Mouse (Mus musculus) lung, postnatal 36 days (tissue): Measurements from ENCODE around the gene Enah.

Experiments
- DNase-seq: peaks from one replicate; pipeline ENCODE4 v3.0.0; 2022; ENCODE audit warnings: mixed read lengths

Enah gene

DNA sequence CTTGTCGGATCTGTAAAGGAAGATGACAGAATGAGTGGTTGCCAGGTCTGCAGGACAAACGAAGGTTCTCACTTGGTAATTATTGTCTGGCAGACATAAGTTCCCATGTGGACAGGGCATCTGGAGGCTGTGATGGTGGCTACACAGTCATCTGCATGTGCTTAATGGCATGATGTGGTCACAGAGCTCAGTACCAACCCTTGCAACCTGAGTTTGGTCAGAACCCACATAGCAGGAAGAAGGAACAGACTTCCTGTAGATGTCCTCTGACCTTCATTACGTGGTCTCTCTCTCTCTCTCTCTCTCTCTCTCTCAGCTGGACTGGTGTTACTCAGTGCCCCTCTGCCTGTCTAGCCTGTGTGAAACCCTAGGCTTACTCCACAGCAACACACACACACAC, 147.2 kb downstream of the Enah start:
- no peak for DNase-seq

DNA sequence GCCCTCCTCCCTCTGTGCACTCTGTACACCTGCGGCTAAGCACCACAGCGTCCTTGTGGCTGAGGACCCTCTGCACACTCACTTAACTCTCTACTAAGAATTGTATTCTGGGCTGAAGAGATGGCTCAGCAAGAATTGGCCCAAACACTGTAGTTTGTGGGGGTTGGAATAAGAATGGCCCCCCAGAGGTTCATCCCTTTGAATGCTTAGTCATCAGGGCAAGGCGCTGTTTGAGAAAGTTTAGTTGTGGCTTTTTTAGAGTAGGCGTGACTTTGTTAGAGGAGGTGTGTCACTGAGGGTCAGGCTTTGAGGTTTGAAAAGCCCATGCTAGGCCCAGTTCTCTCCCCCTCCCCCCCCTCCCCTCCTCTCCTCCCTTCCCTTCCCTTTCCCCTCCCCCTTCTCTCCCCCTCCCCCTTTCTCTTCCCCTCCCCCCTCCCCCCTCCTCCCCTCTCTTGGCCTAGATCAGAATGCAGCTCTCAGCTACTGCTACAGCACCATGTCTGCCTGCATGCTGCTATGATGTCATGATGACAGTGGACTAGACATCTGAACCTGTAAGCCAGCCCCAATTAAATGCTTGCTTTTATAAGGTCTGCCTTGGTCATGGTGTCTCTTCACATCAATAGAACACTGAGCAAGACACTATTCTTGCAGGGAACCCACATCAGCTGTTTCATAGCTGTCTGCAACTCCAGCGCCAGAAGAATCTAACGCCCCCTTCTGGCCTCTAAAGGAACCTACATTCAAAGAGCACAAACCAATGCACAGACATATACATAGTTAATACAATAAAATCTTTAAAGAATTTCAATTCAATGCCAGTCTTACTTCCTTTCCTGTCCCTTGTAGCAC, 153.1 kb downstream of the Enah start:
- DNase-seq = no peak

DNA sequence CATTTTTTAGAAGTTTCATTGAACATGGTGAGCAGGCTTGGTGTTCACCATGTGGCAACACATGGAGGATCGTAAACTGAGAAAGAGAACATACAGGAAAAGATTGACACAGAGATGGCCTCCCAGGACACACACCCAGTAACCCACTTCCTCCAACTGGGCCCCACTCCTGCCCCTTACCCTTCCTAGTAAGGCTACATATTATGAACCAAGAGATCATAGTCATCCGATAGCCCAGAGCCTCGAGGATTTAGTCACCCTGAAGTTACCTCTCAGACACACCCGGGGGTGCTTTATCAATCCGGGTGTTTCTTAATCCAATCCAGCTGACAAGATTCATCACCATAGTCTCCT, 153.9 kb downstream of the Enah start:
- no peak for DNase-seq

DNA sequence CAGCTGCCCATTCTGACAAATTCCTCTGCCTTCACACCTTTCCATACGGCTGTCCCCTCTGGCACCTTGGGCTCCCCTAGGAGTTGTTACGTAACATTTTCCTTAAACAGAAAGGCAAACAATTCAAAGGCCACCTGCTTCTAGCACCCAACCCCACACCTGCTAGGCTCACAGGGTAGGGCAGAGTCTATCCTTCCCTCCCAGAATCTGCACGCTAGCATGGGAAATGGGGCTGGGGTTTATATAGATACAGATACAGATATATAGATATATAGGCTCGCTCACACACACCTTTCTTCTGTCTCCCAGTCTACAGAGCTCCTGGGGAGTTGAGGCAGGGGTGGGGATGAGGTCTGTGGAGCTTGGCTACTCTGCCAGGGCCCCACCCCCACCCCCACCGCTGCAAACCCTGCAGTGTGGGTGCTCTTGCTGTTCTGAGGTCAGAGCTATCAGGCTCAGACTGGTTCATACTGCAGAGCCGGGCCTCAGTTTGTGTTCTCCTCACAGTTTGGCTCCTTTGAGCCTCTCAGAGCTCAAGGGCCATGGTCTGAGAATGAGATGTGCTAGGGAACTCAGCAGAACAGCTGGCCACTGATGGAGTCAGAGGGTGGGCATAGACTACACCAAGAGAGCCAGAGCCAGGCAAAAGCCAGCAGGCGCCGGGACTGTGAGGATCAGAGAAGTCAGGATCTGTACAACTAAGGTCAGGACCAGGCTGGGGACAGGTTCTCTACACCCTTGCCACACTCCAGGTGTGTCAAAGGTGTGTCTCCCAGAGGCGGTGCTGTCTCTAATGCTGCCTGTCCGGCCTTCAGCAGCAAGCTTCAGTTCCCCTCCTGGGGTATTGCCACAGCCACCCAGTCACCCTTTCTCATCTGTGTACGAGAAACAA, 154.6 kb downstream of the Enah start:
- DNase-seq = peak; percentile 46

DNA sequence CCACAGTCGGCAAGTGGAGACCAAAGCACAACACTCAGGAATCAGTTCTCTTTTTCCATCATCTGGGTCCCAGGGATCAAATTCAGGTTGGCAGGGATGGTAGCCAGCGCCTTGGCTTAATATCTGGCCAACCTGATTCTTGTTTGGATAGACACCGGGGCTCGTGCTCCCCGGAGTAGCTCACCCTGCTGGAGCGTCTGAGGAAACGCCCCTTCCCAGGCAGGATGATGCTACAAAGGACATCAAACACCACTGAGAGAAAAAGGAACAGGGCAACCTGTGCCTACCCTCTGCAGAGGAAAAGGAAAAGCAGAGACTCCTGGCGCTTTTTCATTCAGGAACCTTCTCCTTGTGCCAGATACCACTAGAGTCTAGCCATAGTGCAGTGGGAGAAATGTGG, 156.4 kb downstream of the Enah start:
- DNase-seq = no peak

DNA sequence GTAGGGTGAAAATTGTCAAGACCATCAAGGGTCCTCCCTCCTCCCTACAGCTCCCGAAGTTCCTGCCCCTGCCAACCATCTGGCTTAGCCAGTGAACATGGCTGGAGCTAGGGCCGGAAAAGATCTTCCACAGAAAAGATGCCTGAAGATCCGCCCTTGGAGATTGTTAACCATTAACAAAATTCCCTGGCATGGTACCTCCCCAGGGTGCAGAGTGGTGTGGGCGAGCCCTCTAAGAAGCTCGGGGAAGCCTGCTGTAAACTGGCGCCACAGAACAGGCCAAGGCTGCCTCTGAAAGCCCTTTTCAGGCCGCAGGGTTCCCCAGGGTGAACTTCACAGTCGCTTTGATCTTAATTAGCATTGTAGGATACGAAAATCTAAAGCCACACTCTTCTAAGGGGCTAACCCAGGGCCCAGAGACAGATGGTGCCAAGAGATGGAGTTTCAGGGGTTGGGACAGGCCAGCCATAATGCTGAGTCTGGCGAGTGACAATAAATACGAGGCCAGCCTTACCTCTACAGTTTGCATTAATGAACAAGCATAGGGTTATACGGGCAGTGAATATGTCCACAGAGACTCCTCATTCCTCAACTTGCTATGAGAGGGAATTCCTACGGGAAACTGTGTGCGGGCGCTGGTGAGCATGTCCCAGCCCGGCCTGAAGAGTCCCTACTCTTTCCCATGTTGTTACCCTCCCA, 157.0 kb downstream of the Enah start:
- DNase-seq = no peak

DNA sequence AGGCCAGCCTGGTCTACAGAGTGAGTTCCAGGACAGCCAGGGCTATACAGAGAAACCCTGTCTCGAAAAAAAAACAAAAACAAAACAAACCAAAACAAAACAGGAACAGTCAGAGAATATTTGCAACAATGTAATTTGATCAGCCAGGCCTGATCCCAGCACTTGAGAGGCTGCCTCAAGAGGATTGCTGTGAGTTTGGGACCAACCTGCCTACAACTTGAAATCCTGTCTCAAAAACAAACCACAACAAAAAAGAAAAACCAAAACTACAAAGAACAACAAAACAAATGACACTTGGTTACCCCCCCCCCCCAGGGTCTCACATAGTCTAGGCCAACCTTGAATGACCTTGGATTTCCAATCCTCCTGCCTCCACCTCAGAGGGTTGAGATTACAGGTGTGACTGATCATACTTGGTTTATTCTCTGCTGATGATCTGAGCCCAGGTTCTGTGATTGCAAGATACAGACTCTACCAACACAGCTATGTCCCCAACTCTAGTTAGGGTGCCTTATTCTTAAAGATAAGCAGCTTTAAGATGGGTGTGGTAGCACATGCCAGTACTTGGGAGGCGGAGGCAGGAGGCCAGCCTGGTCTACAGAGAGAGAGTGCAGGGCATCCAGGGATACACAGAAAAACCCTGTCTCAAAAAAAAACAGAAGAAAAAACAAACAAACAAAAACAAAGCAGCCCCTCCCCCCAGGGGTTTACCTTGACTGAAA, 158.4 kb downstream of the Enah start:
- DNase-seq = no peak

DNA sequence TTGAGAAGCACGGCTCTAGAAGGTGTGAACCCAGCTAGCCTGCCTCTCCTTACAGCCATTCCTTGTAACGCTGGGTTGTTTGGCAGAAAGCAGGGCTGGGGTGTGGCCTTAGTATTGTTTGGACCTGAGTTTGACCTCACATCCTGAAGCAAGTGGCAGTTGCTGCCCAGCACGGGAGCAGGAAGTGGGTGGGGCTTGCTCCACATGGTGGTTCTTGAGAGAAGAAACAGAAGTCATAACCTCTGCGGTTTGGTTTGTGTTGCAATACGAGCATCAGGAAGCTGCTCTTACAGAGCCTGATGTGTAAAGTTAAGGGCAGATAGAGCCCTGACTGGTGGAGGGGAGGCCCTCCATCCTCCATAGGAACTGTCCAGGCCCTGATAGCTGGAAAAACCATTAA, 159.1 kb downstream of the Enah start:
- peak; percentile 99 for DNase-seq

DNA sequence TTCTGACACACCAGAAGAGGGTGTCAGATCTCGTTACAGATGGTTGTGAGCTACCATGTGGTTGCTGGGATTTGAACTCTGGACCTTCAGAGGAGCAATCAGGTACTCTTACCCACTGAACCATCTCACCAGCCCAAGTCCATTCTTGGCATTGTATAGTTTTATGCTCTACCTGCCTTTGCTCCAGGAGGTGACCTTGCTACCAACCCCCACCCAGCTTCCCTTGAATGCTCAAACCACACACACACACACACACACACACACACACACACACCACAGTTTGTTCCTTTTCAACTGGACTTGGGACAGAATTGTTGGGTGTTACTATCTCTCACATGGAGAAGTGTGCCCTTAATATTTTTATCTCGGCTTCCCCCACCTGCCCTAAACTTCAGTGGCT, 163.5 kb downstream of the Enah start:
- no peak for DNase-seq

DNA sequence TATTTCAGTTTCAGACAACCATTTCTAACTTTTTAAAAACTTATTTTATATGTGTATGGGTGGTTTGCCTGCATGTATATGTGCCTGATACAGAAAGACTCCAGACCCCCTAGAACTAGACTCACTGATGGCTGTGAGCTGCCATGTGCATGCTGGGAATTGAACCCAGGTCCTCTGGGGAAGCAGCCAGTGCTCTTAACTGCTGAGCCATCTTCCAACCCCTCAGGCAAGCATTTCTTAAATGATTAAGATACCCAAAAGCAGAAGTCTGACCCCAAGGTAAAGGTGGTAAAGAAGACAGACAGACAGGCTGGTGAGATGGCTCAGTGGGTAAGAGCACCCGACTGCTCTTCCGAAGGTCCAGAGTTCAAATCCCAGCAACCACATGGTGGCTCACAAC, 165.0 kb downstream of the Enah start:
- DNase-seq = no peak

DNA sequence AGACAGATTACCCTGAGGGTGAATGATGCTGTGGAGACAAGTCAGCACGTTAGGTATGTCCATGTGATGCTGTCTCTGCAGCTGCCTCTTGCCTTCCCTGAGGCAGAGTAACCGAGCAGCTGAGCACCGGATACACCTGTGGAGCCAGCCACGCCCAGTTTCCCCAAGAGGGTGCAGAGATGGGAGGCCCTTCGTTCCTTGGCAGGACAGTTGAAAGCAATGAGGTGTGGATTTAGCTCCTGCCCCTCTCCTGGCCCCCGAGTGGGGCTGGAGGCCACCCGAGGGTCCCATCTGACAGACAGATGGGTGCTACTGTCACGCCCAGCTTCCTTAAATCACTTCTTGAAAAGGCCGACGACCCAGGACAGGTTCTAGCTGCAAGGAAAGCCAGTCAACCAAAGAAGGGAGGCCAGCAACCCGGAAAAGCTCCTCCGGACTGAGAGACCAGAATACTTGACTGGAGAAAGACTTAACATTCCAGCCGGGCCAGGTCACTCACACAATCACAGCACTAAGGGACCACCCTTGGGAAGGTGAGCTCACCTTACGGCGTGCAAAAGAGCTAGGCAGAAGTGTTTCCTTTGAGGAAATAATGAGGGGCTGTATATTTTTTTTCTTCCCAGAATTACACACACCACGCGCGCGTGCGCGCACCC, 166.6 kb downstream of the Enah start:
- peak; percentile 79 for DNase-seq

DNA sequence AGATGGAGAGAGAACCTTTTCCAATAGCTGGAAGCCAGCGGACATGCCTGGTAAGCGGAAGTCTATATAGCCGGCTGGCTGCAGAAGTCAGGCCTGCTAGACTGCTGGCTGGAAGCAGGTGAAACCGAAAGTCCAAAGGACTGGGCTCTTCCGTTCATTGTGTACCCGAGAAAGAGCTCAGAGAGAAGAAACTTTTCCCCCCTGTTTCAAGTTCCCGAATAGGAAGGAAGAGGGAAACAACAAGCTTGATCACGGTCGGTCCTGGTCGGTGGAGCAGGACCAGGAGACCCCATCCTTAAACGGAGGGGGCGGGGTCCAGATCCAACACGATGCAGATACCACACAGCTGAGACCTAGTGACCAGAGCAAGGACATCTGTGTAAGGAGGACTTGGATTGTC, 167.3 kb downstream of the Enah start:
- peak; percentile 64 for DNase-seq

DNA sequence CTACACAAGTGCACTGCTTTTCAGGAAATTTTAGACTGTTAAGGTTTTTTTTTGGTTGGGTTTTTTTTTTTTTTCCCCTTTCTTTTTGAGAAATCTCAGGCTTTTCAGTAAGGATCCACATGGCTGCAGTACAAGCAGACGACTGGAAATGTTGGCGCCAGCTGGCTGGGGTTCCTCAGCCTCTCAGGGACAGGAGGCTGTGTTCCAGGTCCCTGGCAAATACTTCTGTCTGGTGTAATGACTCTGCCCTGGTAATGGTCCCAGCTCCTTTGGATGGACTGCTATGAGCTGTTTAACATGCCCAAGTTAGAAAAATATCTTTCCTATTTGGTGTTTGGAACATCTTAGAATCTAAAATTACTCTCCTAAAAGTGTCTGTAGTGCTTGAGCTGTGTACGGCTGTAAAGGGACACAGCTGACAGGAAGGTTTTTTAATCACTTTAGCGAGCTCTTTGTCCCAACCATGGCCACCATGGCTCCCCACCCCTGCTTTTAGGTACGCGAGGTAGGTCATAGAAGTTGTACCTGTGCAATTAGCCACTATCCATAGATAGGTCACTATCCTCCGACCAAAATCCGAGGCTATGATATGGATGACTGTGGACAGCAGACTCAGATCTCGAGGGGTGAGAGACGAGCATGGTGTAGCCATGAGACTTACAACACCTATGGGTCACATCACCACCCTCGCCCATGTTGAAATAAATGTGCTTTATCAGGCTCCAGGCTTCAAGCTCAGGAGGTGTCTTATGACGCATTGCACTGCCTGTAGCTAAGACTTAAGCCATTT, 168.1 kb downstream of the Enah start:
- peak; percentile 63 for DNase-seq

DNA sequence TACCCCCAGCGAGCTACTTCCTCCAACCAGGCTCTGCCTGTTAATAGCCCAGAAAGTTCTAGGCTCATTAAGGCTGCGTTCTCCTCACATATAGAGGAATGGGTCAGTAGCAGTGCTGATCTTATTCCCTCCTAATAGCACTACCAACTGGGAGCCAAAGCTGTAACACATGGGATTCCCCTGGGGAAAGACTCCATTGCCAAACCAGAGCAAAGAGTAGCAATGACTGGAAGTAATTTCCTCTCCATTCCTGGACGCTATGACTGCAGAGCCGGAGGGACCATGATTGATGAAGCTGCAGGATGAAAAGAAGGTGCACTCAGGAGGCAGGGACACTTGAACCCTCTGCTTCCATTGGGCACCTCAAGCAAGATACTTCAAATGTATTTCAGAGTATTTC, 169.3 kb downstream of the Enah start:
- DNase-seq = no peak

DNA sequence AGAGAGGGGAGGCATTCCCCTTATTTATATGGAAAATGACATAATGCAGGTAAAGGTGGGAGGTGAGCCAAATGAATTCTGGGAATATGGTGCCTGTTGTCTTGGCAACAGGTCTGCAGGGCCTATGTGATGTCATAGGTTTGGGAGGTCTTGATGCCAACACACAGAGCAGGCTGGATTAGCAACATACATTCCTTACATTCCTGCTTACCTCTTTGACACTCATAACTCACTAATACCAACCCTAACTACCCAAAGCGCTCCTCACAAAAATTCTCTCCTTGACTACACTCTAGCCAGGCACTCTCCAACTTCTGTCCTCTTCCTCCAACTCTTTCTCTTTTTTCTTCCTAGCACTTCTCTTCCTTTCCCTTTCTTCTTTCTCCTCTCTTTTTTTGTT, 171.6 kb downstream of the Enah start:
- DNase-seq = no peak

DNA sequence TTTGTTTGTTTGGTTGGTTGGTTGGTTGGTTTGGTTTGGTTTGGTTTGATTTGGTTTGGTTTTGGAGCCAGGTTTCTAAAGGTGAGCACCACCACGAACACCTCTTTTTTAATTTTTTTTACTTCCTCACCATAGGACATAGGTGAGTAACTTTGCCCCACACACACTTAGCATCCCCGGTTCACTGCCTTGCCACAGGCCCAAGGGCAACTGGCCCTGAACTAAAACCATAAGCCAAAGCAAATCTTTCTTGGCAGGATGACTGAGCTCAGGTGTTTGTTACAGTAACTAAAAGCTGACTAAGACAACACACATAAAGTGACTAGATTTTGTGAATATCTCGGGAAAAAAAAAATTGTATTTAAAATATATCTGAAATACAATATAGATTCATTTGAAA, 172.4 kb downstream of the Enah start:
- no peak for DNase-seq
